Mouse (Mus musculus) frontal cortex, postnatal 36 days (tissue): ENCODE results near the gene Nfatc2.

Experiments
- DNase-seq, 2 experiments: peaks; one replicate each; pipeline ENCODE4 v3.0.0; 2022; ENCODE audit warnings: low spot score in 2 of 2

Nfatc2 gene

DNA sequence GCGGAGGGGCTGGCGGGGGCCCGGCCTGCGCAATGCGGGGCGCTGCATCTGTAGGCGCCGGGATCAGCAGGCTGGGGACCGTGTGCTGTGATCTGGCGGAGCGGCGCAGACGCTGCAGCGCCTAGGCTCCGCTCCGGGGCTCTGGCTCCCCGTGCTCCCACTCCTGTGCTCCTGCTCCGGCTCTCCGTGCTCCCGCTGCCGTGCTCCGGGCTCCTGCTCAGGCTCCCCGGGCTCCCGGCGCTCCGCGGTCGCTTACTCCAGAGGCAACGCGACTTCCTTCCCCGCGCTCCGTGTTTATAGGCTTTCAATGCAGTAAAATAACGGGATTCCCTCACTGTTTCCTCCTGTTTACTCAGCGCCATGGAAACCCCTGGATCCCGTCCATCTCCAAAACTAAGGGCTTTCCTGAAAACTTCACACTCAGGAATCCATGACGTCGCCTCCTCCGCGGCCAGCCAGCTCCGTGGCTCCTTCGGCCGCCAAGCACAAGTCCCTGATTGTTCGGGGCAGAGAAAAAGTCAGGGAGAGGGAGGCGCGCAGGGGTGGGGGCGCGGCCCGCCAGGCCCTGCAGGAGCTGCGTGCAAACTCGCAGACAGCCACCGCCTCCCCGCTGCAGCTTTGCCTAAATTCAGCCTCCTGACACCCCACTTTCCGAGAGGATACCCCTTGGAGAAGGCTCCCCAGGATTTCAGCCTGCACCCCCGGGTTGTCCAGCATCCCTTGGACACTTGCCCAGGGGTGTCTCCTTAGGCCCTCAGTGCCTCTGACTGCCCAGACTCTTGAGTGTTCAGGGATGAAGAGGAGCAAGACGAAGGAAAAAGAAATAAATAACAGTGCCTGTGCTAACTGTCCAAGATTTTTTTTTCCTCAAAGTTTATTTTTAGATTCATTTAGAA, at the start of gene Nfatc2:
Gene Nfatc2, minus strand, starts transcription at position 167 of the 896 bp plus-strand sequence.
- peak; percentile 71 to 78 for DNase-seq

DNA sequence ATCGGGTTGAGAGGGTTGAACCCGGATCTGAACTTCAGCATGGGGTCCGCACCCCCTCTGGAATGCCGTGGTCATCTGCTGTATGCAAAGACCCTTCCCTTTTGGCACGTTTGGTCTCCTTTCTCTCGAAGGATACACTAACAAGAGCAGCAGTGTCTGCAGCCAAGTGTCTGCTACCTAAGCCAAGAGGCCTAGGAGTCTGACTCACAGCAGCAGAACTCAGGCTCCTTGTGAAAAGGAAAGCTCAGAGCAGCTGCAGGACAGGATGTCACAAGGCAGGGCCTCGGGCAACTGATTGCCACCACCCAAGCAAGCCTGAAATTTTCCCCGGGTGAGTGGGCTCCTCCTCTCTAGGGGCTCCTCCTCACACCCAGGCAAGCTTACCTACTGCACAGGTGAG, 46.7 kb upstream of the Nfatc2 start:
- DNase-seq: no peak

DNA sequence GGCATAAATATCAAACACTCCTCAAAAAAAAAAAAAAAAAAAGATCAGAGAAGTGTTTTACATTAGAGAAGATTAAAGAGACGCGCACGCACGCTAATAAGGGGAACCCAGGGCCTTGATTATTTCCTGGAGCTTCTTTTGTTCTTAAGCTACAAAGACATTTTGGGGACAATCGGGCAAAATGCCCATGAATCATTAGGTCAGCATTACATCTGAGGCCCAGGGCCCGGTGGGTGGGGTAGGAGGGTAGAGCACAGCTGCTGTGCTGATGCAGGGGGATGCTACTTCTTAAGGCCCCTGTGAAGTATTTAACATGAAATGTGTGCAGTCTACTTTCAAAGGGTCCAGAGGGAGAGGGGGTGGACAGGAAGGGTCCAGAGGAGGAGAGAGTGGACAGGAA, 43.4 kb upstream of the Nfatc2 start:
- no peak for DNase-seq

DNA sequence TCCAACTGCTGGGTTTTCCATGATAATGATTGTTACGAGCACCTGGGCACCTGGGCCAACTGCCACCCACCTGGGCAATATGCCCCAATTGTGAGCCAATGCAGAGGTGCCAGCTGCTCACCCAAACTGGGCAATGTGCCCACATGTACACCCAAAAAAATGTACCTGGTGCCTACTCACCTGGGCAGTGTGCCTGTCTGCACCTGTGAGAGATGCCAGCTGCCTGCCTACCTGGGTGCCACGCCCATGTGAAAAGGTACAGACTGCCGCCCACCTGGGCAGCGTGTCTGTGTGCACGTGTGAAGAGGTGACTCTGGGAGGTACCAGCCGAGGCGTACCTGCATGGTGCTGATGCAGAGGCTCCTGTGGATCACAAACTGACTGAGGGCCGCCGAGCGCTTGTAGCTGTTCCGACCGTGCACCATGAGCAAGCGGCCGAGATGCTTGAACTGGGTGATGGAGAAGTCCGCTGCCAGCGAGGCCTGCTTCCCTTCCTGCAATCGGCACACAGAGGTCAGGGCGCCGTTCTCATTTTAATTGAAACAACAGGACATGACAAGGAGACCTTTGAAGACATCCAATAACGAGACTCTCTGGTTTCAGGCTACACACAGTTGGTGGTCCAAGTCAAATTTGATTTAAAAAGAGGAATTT, 42.2 kb upstream of the Nfatc2 start:
- no peak for DNase-seq

DNA sequence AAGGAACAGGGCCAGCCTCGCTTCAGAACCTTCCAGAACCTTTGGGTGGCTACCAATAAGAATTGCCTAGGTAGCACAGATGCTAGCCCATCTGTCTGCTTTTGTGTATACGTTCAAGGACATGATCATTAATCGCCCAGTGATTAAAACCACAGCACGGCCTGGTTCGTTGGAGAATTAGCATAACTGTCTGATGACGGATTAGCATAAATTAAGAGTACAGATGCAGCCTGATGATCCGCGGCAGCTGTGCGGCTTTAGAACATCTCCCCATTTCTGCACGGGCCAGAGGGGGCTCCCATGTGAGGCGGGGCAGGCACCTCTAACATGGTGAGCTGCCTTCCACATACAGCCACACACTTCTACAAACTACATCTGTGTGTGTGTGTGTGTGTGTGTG, 40.7 kb upstream of the Nfatc2 start:
- DNase-seq: no peak

DNA sequence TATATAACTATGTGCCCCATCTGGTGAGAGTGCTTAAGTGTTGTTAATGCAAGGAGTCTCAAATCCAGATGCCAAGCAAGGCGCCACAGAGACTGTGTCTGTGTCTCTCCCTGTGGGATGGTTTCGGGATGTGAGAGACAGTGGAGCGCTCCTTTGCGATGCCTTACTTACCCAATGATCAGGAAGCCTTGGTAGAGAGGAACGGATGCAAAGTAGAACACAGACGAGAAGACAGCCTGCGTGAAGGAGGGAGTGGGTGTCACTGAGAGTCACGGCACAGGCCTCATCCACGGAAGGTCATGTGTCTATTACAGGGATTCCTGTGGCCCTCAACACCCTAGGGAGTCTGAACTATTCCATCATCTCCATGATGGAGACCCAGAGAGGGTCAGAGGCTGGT, 39.0 kb upstream of the Nfatc2 start:
- no peak for DNase-seq

DNA sequence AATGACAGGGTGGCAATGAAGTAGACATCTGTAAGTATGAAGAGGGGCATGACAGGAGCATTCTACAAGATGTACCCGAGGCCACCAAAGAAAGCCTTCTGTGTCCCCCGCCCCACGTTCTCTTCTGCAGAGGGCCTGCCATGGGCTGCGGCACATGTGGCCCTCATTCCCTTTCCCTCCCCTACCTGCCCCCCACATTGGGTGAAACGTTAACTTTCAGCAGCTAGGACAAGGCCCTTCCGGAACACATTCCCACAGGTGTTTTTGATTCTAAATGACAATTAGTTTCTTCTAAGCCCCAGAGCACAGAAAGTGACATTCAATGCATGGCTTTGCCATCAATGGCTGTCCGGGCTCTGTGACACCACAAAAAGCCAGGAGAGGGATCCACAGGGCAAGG, 33.4 kb upstream of the Nfatc2 start:
- no peak for DNase-seq

GRCm38 (mm10) chr2:168633301-168633816, 31.9 kb upstream of the Nfatc2 start:
- no peak for DNase-seq

DNA sequence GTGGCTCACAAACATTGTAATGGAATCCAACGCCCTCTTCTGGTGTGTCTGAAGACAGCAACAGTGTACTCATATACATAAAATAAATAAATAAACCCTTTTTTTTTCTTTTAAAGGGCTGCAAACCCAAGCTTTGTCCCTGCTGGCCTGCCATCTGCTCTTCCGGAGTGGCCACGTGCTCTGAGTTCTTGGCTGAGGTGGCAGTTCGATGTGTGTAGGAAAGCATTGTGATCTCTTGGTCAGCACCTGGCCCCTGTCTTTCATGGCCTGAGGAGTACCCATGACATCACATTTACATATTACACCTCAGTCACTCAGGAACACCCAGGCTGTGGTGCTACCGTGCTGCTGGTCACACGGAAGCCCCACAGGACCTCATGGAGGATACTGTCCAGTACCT, 31.1 kb upstream of the Nfatc2 start:
- DNase-seq: no peak

GRCm38 (mm10) chr2:168628787-168629186, 27.3 kb upstream of the Nfatc2 start:
- DNase-seq: peak; percentile 77 to 84

- DNase-seq: no peak
Measured at GRCm38 (mm10) chr2:168627829-168628770, 26.6 kb upstream of the Nfatc2 start.

GRCm38 (mm10) chr2:168626385-168626784, 24.9 kb upstream of the Nfatc2 start:
- no peak for DNase-seq

DNA sequence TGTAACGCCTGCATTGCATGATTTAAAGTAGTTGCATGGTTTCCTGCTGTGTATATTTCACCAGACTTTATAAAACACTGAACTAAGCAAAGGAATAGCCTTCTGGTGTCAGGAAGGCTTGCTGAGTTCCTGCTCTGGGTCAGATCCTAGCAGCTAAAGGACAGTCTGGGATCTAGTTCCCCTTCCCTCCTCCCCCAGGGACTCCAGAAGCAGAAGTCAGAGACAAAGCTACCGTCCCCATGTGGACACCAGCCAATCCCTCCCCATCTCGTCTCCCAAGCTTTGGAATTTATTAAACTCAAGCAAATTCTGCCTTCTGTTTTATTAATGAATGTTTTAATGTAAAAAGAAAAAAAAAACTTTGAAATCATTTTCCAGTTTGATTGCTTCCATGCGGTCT, 23.6 kb upstream of the Nfatc2 start:
- DNase-seq: no peak

DNA sequence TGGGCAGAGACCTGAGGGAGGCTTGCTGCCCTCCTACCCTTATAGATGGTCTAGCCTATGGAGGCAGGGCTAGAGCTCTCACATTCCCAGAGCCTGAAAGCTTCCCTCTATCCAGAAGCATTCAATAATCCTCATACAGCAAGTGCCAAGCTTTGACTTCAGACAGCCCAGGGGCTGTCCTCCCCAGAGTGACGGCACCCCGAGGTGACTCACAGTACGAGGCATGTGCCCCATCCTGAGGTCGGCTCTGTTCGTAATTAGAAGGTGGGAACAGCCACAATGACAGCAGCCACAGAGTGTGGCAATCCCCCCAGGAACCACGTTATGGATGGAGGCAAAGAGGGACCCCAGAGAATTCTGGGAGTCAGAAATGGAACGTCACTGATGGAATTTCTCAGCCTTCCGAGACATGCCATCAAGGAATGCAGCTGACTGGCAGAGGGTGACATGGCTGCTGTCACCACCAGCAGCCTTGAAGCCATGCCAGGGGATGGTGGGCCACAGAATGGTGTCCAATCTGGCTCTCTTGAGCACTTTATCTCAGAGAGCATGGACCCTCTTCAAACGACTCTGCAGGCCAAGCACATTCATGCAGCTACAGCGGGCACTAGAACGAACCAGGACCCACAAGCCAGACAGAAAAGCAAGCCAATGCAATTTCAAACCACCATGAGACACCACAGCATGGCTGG, 19.8 kb upstream of the Nfatc2 start:
- no peak for DNase-seq

DNA sequence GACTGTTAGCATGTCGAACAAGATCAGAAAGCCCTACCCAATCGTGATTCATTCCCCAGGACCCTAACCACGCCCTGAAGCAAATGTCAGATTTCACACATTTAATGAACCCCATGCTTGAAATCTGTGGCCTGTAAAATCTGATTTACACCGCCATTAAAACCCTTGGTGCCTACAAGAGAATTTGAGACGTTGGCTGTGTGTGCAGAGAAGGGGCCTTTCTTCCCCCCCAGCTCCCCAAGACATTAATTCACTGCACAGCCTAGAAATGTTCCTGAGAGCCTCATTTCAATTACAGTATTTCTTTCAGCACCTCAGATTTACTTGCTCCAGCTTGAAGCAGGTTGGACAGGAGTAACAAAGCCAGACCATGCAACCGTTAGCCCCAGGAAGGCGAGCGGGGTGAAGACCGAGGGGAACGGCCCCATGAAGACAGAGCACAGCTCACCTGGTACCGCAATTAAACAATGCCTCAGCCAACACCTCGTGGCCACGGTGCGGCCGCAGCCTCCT, 16.8 kb upstream of the Nfatc2 start:
- no peak for DNase-seq

DNA sequence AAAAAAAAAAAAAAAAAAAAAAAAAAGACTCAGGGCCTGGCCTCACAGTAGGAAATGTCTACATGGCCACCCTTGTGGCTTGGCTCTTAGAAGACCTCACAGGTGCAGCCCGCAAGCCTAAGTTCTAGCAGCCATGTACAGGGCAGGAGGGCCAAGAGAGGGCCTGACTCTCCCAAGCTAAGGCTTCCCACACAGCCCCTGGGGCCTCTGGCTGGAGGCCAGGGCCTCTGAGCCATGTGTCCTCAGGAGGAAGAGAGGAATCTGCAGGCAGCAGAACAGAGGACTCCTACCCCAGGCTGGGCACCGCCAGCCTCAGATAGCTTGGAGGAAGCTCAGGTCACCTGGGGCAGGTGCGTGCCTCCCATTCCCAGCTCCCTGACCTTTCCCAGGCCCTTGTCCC, 13.7 kb upstream of the Nfatc2 start:
- no peak for DNase-seq

DNA sequence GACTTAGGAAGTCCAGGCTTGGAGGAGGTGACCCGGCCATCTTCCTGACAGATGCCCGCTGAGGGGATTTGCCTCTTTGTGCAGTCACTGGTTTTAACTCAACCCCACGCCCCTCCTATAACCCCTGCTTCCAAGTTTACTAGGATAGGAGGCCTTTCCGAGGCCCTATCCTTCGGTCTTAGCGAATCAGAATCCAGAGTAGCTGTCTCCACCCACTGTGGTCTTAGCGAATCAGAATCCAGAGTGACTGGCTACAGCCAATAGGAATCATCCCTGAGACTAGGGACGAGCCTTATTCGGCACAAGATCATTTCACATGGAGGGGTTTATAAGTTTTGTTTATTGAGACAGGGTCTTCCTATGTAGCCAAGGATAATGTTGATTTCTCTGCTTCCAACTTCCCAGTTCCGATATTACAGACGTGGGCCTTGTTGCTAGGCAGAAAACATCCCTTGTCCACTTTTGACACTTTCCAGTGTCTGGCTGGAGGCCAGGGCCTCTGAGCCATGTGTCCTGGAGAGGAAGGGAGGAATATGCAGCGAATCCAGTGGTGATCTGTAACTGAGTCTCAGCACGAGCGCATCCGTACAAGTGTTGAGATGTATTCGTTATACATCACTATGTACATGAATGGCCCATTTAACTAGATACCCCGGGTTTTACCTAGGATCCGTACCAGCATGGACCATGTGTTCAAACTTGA, 12.9 kb upstream of the Nfatc2 start:
- no peak for DNase-seq

- no peak for DNase-seq
Measured at GRCm38 (mm10) chr2:168613092-168613880, 11.8 kb upstream of the Nfatc2 start.

GRCm38 (mm10) chr2:168610941-168611340, 9.5 kb upstream of the Nfatc2 start:
- no peak for DNase-seq
